Mouse (Mus musculus): Measurements from ENCODE around the gene Anks1b.

Gene Anks1b

DNA sequence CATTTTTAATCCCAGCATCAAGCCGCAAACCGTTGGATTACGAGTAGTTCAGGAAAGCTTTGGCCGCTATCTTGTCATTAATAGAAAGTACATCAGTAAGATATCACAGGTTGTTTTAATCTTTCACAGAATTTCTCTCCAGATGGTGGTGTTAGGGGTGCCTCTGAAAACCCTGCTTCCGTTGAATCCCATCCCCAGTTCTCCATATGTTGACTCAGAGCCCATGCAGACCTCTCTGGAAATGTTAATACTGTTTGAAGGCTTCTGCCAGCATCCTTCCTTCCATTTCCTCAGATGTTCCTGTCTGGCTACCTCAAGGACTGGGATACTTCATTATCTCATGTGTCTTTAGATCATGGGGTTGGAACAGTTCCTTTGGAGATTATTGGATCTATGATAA, 940.0 kb downstream of the Anks1b start:
- CTCF ChIA-PET = no interaction called here

GRCm38 (mm10) chr10:90814412-90814811, 941.1 kb downstream of the Anks1b start:
- CTCF ChIA-PET = interaction anchor here (0.5 kb wide), 1 partner anchor 9 kb away, joined by 3 read pairs; no protein-coding TSS in a partner anchor

GRCm38 (mm10) chr10:90818246-90818937, 945.1 kb downstream of the Anks1b start:
- CTCF ChIA-PET = no interaction called here

GRCm38 (mm10) chr10:90823438-90823837, 950.1 kb downstream of the Anks1b start:
- CTCF ChIA-PET = no interaction called here

DNA sequence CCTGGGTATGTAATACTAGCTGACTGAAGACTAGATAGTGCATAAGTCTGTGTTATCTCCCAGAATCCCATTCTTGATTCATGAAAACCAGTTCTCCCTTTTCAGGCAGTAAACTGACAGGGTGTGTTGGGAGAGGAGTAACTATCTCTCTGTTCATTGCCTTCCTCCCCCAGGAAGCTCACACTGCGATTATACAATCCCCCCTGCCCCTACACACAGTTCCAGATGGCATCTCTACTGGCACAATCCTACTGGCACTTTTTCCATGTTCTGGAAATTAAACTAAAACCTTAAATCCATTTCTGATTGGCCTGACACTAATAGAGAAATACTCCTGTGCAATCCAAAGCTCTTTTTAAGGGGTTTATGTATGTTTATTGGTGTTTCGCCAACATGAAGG, 951.4 kb downstream of the Anks1b start:
- CTCF ChIA-PET = no interaction called here

- CTCF ChIA-PET = no interaction called here
Measured at GRCm38 (mm10) chr10:90826939-90827338, 953.6 kb downstream of the Anks1b start.

DNA sequence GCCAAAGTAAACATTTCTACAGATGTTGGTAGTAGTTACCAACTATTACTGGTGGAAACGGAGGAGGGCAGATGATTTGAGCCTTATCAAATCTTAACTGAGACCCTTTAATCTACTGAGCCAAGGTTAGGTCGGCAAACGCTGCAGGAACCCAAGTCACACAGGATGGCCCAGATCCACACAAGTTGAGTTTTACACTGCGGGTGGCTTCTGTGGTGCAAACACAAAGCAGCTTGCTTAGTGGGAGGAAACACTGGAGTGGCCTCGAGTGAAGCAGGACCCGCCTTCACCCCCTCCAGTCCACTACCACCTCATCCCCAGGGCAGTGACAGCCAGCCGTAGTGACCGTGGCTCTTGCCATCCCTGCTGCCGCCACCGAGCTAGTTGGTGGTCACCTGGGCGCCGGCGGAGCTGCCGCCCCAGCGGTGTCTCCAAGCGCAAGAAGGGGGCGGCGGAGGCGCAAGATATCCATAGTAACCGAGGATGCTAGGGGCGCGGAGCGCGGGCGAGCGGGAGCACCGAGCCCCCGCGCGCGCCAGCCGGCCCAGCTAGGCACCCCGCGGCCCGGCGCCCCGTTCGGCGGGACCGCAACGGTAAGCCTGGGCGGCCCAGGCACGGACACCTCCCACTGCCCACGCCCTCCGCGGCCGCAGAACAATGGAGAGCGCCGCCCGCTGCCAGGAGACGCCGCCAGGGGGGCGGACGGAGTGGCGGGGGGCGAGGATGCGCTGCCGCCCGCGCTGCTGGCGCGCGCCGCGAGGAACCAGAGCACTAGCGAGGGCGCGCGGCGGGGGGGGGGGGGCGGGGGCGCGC, 955.5 kb downstream of the Anks1b start:
- CTCF ChIA-PET = no interaction called here

- CTCF ChIA-PET = no interaction called here
Measured at GRCm38 (mm10) chr10:90829394-90830267, 956.3 kb downstream of the Anks1b start.

DNA sequence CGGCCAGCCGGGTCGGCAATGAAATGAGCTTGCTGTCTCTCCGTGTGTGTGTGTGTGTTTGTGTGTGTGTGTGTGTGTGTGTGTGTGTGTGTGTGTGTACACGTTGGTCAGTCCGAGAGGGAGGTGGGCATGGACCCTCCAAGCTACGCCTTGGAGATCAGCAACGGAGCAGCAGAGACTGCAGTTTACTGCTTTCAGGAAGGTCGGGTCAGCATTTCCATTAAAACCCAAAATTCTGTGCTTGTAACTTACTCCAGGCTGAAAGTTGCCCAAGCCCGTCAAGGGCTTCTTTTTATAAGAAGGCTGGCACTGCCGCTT, 956.9 kb downstream of the Anks1b start:
- CTCF ChIA-PET = interaction anchor here (0.6 kb wide), 1 partner anchor 161 kb away, joined by 8 read pairs; no protein-coding TSS in a partner anchor

DNA sequence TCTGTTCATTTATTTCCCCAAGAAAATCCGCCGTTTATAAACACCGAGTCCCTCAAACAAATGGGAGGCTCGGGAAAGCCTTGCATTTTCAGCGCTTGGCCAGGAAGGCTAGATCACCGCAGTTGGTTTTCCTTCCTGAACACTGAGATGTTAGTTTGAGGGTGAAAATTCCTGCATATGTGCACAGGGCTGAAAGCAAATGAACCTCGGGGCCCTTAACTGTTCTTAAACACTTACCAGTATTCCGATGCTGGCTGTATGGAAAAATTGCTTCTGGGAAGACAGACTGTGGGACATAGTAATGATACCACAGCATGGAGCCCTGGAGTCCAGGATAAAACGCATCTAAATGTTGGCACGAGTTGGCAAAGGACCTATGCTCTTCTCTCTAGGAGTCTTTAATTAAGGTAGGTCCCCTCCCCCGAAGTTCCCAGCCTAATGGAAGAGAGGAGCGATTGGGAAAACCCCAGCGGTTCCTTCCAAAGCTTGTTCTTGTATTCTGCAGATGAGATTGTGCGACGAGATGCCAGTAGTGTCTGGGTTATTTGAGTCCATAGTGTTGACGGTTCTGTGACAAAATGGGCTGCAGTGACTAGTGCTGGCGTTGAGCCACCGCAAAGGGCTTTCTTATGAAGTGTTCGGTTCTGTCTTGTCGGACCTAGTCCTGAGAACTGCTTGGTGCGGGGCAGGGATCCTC, 957.4 kb downstream of the Anks1b start:
- CTCF ChIA-PET = interaction anchor here (0.6 kb wide), 1 partner anchor 162 kb away, joined by 8 read pairs; no protein-coding TSS in a partner anchor

DNA sequence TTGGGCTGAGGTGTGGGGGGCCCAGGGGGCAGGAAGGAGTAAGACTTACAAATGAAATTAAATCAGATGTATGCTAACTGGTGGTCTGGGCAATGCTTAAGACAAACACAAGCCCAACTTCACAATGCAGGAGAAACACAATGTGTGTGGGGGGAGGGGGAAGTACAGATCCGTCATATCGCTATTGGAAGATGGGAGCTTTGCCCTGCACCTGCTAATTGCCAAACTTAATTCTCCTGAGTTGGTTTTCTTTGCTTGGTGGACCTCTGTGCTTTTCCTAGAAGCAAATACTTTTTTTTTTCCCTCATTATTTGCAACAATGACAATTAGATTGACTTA, 957.9 kb downstream of the Anks1b start:
- CTCF ChIA-PET = no interaction called here

GRCm38 (mm10) chr10:90834306-90834705, 961.0 kb downstream of the Anks1b start:
- CTCF ChIA-PET = no interaction called here

DNA sequence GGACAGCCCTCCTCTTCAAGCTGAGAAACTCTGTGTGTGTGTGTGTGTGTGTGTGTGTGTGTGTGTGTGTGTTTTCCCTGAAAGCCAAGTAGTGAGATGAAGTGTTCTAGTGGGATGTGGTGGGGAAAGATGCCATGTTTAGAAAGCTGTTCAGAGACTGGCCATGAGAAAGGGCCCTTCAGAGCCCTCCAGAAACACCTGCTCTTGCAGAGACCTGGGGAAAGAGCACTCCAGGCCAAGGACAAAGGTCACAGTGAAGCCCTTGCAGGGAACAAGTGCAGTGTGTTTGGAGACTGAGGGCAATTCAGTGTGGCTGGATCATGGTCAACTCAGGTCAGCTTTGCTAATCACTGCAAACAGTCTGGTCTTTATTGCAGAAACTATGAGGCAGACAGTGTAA, 961.9 kb downstream of the Anks1b start:
- CTCF ChIA-PET = no interaction called here

GRCm38 (mm10) chr10:90839611-90840335, 966.5 kb downstream of the Anks1b start:
- CTCF ChIA-PET = no interaction called here

DNA sequence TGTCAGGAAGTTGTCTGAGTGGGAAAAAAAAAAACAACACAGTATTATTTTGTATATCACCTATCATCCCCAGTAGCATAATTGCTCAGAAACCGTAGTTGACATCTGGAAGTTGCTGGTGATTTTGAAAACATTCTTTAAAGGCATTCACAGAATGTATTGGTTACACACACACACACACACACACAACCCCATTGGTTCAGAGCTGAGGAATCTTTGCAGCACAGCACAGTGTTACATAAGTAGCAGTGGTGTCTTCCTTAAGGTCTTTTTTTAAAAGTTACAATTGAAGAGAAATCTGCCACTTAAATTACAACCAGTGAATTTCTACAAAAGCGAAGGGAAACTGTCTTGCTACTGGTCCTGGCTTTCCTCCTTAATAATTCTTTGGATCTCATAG, 969.1 kb downstream of the Anks1b start:
- CTCF ChIA-PET = no interaction called here

GRCm38 (mm10) chr10:90851077-90851476, 977.8 kb downstream of the Anks1b start:
- CTCF ChIA-PET = no interaction called here

DNA sequence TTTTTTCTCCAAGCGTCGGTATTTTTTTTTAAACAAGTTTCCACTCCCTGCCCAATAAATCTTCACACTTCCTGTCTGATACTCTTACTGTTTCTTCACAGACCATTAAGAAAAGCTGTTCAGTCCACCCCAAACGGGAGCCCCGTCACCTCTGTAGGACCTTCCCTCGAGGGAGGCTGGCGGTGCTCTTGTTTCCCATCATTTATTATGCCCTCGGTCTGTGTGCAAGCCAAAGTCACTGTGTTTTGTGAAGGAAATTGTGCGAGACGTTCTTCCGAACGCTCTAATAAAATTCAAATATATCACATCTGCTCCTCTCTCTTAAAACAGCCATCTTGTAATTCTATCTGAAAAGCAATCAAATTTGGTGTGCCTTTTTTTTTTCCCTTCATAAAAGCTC, 978.7 kb downstream of the Anks1b start:
- CTCF ChIA-PET = no interaction called here

DNA sequence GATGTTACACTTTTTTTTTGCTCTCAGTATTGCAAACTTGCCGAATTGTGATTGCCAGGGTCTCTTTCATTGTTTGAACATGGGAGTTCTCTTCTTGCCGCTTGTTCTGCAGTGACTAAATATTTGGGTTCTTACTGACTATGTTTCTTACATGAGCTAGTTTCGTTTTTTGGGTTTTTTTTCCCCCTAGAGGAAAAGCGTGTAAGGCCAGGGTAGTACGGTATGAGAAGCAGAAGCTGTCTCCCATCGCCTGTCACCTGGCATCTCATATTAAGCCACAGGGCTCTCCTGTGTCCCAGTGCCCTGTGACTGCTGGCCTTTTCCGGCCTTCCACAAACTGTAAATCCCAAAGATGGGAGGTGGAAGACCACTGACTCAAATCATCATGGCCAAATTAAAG, 979.1 kb downstream of the Anks1b start:
- CTCF ChIA-PET = no interaction called here

- CTCF ChIA-PET = no interaction called here
Measured at GRCm38 (mm10) chr10:90856668-90857067, 983.4 kb downstream of the Anks1b start.

- CTCF ChIA-PET = no interaction called here
Measured at GRCm38 (mm10) chr10:90859665-90860523, 986.6 kb downstream of the Anks1b start.

Measured in spleen, embryonic (tissue).